Mouse (Mus musculus): Measurements from ENCODE around the gene Zdhhc21.

The Zdhhc21 gene

GRCm38 (mm10) chr4:82765513-82766216, 94.1 kb downstream of the Zdhhc21 start:
- DNase-seq (ENCODE audit: low read depth, low spot score) = peak; percentile 54

- DNase-seq (ENCODE audit: low read depth, low spot score) = no peak
Measured at GRCm38 (mm10) chr4:82763586-82763985, 96.2 kb downstream of the Zdhhc21 start.

DNA sequence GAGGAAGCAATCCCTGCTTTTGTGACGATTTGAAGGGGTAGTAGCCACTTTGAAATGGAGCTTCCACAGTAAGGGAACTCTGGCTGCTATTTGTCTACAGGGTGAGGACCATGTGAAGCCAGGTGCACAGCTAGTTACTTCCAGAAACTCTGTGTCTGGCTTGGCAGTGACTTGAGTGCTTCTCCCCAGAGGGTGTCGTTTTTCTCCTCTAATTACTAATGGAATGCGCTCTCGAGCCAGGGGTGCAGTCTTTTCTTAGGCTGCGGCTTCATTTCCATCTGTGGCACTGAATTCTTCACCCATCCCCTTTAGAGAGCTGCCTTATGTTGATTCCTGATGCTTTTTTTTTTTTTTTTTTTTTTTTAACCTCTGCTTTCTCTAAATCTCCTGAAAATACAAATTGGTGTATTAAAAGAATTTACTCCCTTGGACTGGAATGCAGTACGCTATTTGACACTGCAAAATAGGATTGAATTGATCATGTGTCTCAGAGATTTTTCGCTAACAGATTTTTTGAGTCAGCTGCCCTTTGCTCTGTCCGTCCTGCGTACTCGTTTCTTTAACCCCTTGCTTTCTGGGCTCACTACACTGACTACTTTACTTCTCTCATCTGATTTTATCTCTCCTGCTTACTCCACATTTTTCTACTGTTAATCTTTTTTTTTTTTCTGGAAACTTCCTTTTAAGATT, 97.2 kb downstream of the Zdhhc21 start:
- DNase-seq (ENCODE audit: low read depth, low spot score) = peak; percentile 69

DNA sequence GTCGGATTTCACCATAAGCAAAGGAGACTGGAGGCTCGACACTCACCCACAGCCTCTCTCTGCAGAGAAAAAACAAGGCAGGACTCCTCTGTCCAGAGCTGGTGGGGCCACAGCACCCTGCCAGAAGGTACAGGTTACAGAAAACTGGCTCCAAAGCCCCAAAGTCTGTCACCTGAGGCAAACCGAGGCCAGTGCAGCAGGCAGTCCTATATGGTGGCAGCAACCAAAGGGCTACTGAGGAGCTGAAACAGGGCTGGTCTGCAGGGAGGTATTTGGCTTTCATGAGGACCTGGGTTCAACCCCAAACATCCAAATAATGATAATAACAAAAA, 103.5 kb downstream of the Zdhhc21 start:
- DNase-seq (ENCODE audit: low read depth, low spot score) = no peak

- DNase-seq (ENCODE audit: low read depth, low spot score) = peak; percentile 67
Measured at GRCm38 (mm10) chr4:82755616-82756294, 104.0 kb downstream of the Zdhhc21 start.
